Mouse (Mus musculus) intestine, embryonic 16.5 days (tissue): ENCODE results near the gene Efemp2. TPM values are rescaled to one million over a fixed set of nuclear protein-coding genes. Genes with fewer than 3 reads are reported as not detected.

Experiments used
- ATAC-seq: fragments of 200-750 bp; cut with Nextera tagmentation; 2 replicates; pipeline ENCODE4 v1.8.0; 2017; ENCODE audit warnings: moderate TSS enrichment, moderate library complexity
- H3K27ac ChIP-seq: fragments of 300-500 bp; sonication (generic); 2 replicates; pipeline ENCODE4 v1.5.1; 2014; ENCODE audit warnings: mild to moderate bottlenecking, low read length
- H3K27me3 ChIP-seq: fragments of 300-500 bp; sonication (generic); replicated peaks from 2 replicates; pipeline ENCODE4 v1.6.1; 2014; ENCODE audit warnings: low read length, control low read depth, mixed read lengths; ENCODE audit not compliant: control insufficient read depth, insufficient read depth
- H3K36me3 ChIP-seq: fragments of 300-500 bp; sonication (generic); 2 replicates; pipeline ENCODE4 v1.6.1; 2014; ENCODE audit warnings: low read length, control low read depth; ENCODE audit not compliant: control insufficient read depth, insufficient read depth
- H3K4me1 ChIP-seq: fragments of 300-500 bp; sonication (generic); 2 replicates; pipeline ENCODE4 v1.6.1; 2014; ENCODE audit warnings: low read length, control low read depth, mixed read lengths; ENCODE audit not compliant: control insufficient read depth, insufficient read depth
- H3K4me2 ChIP-seq: fragments of 300-500 bp; sonication (generic); 2 replicates; pipeline ENCODE4 v1.6.1; 2014; ENCODE audit warnings: low read depth, low read length, control low read depth
- H3K4me3 ChIP-seq: fragments of 300-500 bp; sonication (generic); 2 replicates; pipeline ENCODE4 v1.5.1; 2014; ENCODE audit warnings: mild to moderate bottlenecking, low read length
- H3K9ac ChIP-seq: fragments of 300-500 bp; sonication (generic); 2 replicates; pipeline ENCODE4 v1.6.1; 2014; ENCODE audit warnings: low read depth, low read length
- H3K9me3 ChIP-seq: fragments of 300-500 bp; sonication (generic); 2 replicates; pipeline ENCODE4 v1.6.1; 2016; ENCODE audit warnings: low read length, control low read depth; ENCODE audit not compliant: control insufficient read depth
- WGBS: fragments of 180-500 bp; shearing (Covaris S2); extraction: QIAGEN DNeasy Blood & Tissue Kit; methylation state at CpG from one replicate; pipeline ENCODE4 v1.1.7; 2014; 5-methylcytosine and 5-hydroxymethylcytosine counted together
- polyA plus RNA-seq: library from polyadenylated mRNA; unstranded; fragments of >200 nt; fragmentation: Nextera tagmentation; extraction: Ambion mirVana; gene quantifications from 2 replicates; pipeline ENCODE4 v1.2.1, GENCODE M21; 2015

The Efemp2 gene
- polyA plus RNA-seq, 1 experiment from 2014 or later = 112 TPM

DNA sequence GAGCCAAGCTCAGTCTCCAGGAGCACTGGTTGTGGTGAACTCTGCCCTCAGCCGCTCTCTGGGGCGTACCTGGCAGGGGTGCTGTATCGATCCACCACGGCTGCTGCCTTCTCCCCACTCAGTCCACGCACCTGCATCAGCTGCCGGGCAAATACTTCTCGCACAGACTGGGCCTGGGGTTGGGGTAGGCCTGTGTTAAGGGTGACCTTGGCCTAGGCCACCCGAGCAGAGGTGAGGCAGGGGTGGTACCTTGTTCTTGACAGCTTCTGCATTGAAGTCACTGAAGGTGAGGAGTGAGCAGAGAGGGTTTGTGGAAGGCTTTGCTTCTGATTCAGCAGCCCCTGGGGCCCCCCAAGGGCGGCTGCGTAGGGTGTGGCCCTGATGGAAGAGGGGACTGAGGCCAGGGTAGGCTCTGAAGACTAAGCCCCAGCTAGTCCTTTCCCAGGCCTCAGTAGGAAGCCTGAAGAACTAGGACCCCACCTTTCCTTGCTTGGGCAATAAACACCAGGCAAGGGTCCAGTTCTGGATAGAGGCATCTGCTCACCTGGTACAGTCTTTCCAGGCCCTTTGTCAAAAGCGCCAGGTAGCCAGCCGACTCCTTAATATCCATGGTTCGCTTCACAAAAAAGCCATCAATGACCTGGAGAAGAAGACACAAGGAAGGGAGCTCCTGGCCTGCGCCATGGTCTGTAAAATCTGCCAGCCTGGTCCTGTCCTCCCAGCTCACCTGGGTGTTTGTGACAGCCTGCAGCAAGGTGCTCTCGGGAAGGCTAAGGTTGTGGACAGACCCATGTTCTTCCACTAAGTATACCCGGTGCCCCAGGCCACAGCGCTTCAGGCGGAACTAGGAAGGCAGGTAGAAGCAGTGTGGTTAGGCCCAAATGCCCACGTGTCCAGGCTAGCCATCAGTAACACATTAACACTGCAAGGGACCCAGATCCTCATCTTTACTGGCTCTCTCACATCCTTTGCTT is 9.9 kb downstream of the Efemp2 start:
- no peak overlapping the region for H3K9ac ChIP-seq
- no peaks in the 10 kb centered on the region for H3K9me3 ChIP-seq
- H3K27me3 ChIP-seq = no peaks in the 10 kb centered on the region
- H3K4me2 ChIP-seq = no peak overlapping the region
- peaks cover 14% of the 10 kb centered on the region; the same call in 1 of the 2 replicates for H3K4me1 ChIP-seq
- ATAC-seq = no peak
- H3K27ac ChIP-seq = no peak overlapping the region
- WGBS = 90% methylated on average over 19 of the region's 19 CpGs
- peaks cover 7% of the 10 kb centered on the region for H3K36me3 ChIP-seq
- no peak overlapping the region for H3K4me3 ChIP-seq

GRCm38 (mm10) chr19:5484496-5484895 is 10.7 kb downstream of the Efemp2 start:
- H3K27me3 ChIP-seq = no peaks in the 10 kb centered on the region
- peaks cover 7% of the 10 kb centered on the region for H3K36me3 ChIP-seq
- peaks cover 14% of the 10 kb centered on the region; the same call in 1 of the 2 replicates for H3K4me1 ChIP-seq
- no peak overlapping the region for H3K4me3 ChIP-seq
- no peak overlapping the region for H3K9ac ChIP-seq
- 94% methylated on average over 5 of the region's 5 CpGs for WGBS
- H3K9me3 ChIP-seq = no peaks in the 10 kb centered on the region
- ATAC-seq = no peak
- no peak overlapping the region for H3K27ac ChIP-seq
- H3K4me2 ChIP-seq = no peak overlapping the region

DNA sequence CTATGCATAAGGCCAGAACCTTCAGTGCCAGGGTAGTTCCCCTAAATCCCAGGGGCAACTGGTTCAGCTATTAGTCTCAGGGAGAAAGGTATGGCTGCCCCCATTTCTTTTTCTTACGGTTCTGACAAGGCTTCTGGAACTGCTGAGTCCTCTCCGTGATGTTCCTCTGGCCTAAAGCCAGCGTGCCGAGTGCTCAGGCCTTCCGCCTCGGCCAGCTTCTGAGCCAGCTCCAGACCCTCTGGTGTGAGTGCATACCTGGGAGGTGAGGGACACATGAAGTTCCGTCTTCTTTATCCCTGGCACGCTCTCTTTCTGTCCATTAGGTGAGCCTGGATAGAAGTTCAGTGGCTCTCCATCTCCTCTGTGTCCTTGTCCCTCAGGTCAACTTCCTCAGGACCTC is 11.6 kb downstream of the Efemp2 start:
- Histone ChIP-seq H3K27ac (no peak overlapping the region), H3K4me3 (no peak overlapping the region), H3K27me3 (no peaks in the 10 kb centered on the region), H3K36me3 (peaks cover 7% of the 10 kb centered on the region), H3K9ac (no peak overlapping the region), H3K4me2 (no peak overlapping the region), H3K9me3 (no peaks in the 10 kb centered on the region), H3K4me1 (peaks cover 18% of the 10 kb centered on the region)
- ATAC-seq = no peak
- 87% methylated on average over 8 of the region's 8 CpGs for WGBS

DNA sequence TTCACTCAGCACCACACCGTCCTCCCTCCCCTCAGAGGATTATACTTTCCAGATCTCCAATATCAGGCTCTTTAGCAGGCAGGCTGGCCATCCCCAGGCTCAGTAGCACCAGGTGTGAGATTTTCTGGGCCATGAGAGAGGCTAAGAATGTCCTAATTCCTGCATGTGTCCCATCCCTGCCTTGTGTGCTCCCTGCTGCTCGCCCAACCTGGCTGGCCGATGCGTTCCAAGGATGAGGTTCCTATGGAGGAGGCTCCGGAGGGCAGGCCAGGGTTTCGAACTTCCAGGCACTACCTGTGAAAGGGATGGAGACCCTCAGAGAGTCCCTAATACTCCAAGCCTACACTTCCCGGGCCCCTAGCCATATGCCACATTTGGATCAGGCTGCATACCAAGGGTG is 12.1 kb downstream of the Efemp2 start:
- Histone ChIP-seq H3K4me3 (no peak overlapping the region), H3K36me3 (peaks cover 7% of the 10 kb centered on the region), H3K27ac (no peak overlapping the region), H3K4me2 (no peak overlapping the region), H3K9ac (no peak overlapping the region), H3K4me1 (peaks cover 18% of the 10 kb centered on the region), H3K9me3 (no peaks in the 10 kb centered on the region), H3K27me3 (no peaks in the 10 kb centered on the region)
- whole genome bisulfite sequencing = 90% methylated on average over 7 of the region's 7 CpGs
- no peak for ATAC-seq

DNA sequence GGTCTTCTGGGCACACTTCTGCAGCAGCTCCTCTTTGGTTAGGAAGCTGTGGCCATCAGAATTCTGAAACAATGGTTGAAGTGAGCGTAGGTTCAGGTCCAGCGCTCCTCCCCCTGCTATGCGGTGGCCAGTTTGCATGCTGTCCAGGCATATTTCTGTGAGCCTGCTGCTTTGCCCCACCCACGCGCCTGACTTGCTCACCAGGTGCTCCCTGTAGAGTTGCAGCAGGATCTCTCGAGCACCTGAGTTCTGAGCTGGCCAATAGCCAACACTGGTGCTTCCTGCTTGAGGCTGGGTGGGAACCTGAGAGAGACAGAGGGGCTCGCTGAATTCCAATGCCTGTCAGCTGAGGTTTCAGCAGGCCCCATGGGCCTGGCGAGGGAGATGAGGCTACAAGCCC is 12.5 kb downstream of the Efemp2 start:
- Histone ChIP-seq H3K27ac (no peak overlapping the region), H3K4me1 (peaks cover 18% of the 10 kb centered on the region), H3K9ac (no peak overlapping the region), H3K27me3 (no peaks in the 10 kb centered on the region), H3K4me2 (no peak overlapping the region), H3K4me3 (no peak overlapping the region), H3K36me3 (peaks cover 7% of the 10 kb centered on the region), H3K9me3 (no peaks in the 10 kb centered on the region)
- 83% methylated on average over 8 of the region's 8 CpGs for WGBS
- ATAC-seq = no peak

DNA sequence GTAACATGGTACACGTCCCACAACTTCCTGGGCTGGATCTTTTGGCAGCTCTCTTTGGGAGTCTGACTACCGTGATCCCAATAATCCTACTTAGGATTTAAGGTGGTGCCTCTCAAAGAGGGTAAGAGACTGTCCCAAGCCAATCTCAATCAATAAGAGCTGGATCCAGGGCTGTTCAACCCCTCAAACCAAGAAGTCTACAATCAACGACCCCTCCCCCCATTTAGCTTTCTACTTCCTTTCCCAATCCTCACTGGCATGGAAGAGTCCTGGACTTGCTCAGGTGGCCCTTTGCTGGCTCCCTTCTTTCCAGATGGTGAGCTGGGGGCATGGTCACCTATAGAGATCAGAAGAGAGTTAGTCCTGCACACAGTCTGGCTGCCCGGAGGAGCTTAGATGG is 13.0 kb downstream of the Efemp2 start:
- 0 out of 2 replicates have a peak overlapping the region, but pooled peaks have one; percentile 93 for H3K4me2 ChIP-seq
- H3K27ac ChIP-seq = peak overlapping the region; percentile 99; the same call in 1 of the 2 replicates

DNA sequence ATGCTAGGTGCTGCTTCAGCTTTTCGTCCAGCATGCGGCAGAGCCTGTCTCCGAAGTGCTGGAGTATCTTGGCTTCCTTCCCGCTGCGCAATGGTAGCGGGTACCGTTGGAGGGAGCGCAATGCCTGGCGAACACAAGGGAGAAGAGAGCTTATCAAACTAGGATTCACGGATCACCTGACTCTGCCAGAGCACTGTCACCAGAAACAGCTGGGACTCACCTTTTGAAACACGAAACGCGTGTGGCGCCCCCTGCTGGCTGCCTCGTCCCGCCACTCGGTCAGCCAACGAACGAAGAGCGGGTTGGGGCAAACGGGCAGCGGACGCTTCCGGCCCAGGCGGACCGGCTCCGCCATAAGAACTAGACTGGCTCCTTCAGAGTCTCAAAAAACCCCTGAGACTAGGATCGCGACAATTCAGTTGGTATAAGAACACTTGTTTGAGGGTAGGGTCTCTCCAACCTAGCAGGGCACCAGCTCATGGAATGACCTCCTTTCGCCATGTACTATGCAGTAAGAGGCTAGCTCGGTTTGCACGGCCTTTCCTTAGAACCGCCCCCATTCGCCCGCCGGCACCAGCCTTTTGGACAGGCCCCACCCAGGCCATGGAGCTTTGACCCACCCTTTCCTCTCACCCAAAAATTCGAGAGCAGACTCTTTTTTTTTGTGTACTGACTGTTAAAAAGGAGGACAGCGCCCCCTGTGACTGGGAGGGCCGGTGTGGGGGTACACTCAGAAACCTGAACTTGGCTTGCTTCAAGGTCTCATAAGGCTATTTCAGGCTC is 14.2 kb downstream of the Efemp2 start, which contains the start of gene Mus81:
Gene Mus81, minus strand, starts transcription at position 635 of the 783 bp plus-strand sequence.
- Histone ChIP-seq H3K4me3 (peak within 1 kb of the TSS; percentile 65), H3K36me3 (peaks cover 8% of the 10 kb centered on the region), H3K9me3 (no peaks in the 10 kb centered on the region), H3K9ac (peak within 1 kb of the TSS; percentile 71), H3K27ac (peak within 1 kb of the TSS; percentile 99), H3K4me1 (peaks cover 27% of the 10 kb centered on the region), H3K4me2 (peak within 1 kb of the TSS; percentile 93), H3K27me3 (no peaks in the 10 kb centered on the region)
- WGBS = under 1% methylated on average over 39 of the region's 39 CpGs
- ATAC-seq = peak; percentile 73

More for the DNA sequence above, 13.0 kb downstream of the Efemp2 start:
- Histone ChIP-seq H3K9me3 (no peaks in the 10 kb centered on the region), H3K36me3 (peaks cover 7% of the 10 kb centered on the region), H3K4me3 (peak overlapping the region; percentile 65; the same call in 1 of the 2 replicates), H3K9ac (no peak overlapping the region), H3K27me3 (no peaks in the 10 kb centered on the region), H3K4me1 (peaks cover 19% of the 10 kb centered on the region)
- ATAC-seq = no peak
- WGBS = 84% methylated on average over 4 of the region's 4 CpGs

- under 1% methylated on average over 26 of the region's 26 CpGs for WGBS
- H3K4me2 ChIP-seq = peak overlapping the region; percentile 93
- H3K27ac ChIP-seq = peak overlapping the region; percentile 99
- H3K9ac ChIP-seq = peak overlapping the region; percentile 71
- peak; percentile 85 for ATAC-seq
- H3K4me3 ChIP-seq = peak overlapping the region; percentile 65
- no peaks in the 10 kb centered on the region for H3K9me3 ChIP-seq
- H3K27me3 ChIP-seq = no peaks in the 10 kb centered on the region
- peaks cover 29% of the 10 kb centered on the region for H3K4me1 ChIP-seq
- peaks cover 12% of the 10 kb centered on the region; the same call in 1 of the 2 replicates for H3K36me3 ChIP-seq
Observed at GRCm38 (mm10) chr19:5488878-5489571, 15.3 kb downstream of the Efemp2 start.
